Mouse (Mus musculus) limb, embryonic 12.5 days (tissue): ENCODE measurements around the gene Peli2. TPM values are rescaled to one million over a fixed set of nuclear protein-coding genes. Genes with fewer than 3 reads are reported as not detected.

Experiments
- ATAC-seq: fragments of 200-750 bp; cut with Nextera tagmentation; 2 replicates; pipeline ENCODE4 v1.8.0; 2017; ENCODE audit warnings: low read depth, moderate TSS enrichment; ENCODE audit not compliant: insufficient number of reproducible peaks, insufficient read depth, low FRiP score, low TSS enrichment
- H3K27ac ChIP-seq: fragments of 300-500 bp; sonication (generic); 2 replicates; pipeline ENCODE4 v1.5.1; 2016; ENCODE audit warnings: mild to moderate bottlenecking, moderate library complexity
- H3K27me3 ChIP-seq: fragments of 300-500 bp; sonication (generic); 2 replicates; pipeline ENCODE4 v1.6.1; 2016; ENCODE audit warnings: mild to moderate bottlenecking, moderate library complexity
- H3K36me3 ChIP-seq: fragments of 300-500 bp; sonication (generic); 2 replicates; pipeline ENCODE4 v1.6.1; 2016; ENCODE audit warnings: mild to moderate bottlenecking, moderate library complexity
- H3K4me1 ChIP-seq: fragments of 300-500 bp; sonication (generic); replicated peaks from 2 replicates; pipeline ENCODE4 v1.6.1; 2016
- H3K4me2 ChIP-seq: fragments of 300-500 bp; sonication (generic); 2 replicates; pipeline ENCODE4 v1.6.1; 2016; ENCODE audit warnings: mild to moderate bottlenecking, moderate library complexity
- H3K4me3 ChIP-seq: fragments of 300-500 bp; sonication (generic); replicated peaks from 2 replicates; pipeline ENCODE4 v1.5.1; 2016; ENCODE audit warnings: mild to moderate bottlenecking
- H3K9ac ChIP-seq: fragments of 300-500 bp; sonication (generic); replicated peaks from 2 replicates; pipeline ENCODE4 v1.6.1; 2016; ENCODE audit warnings: mild to moderate bottlenecking, moderate library complexity
- H3K9me3 ChIP-seq: fragments of 300-500 bp; sonication (generic); 2 replicates; pipeline ENCODE4 v1.6.1; 2016; ENCODE audit warnings: mild to moderate bottlenecking, moderate library complexity
- WGBS: fragments of 180-500 bp; shearing (Covaris S2); methylation state at CpG from one replicate; pipeline ENCODE4 v1.1.7; 2016; 5-methylcytosine and 5-hydroxymethylcytosine counted together
- polyA plus RNA-seq: library from polyadenylated mRNA; unstranded; fragments of >200 nt; fragmentation: Nextera tagmentation; extraction: Ambion mirVana; gene quantifications from 2 replicates; pipeline ENCODE4 v1.2.1, GENCODE M21; 2016

The Peli2 gene
- polyA plus RNA-seq, 1 experiment from 2014 or later: 12.3 TPM

GRCm38 (mm10) chr14:48224203-48224602 is 103.6 kb downstream of the Peli2 start:
- peaks cover 7% of the 10 kb centered on the region; the same call in 1 of the 2 replicates for H3K36me3 ChIP-seq
- H3K27ac ChIP-seq: no peak overlapping the region
- no peak overlapping the region for H3K4me2 ChIP-seq
- WGBS: 88% methylated on average over 1 of the region's 1 CpGs
- no peaks in the 10 kb centered on the region for H3K27me3 ChIP-seq
- peaks cover 11% of the 10 kb centered on the region; the same call in 1 of the 2 replicates for H3K4me1 ChIP-seq
- no peak overlapping the region for H3K9ac ChIP-seq
- no peak overlapping the region for H3K4me3 ChIP-seq
- H3K9me3 ChIP-seq: no peaks in the 10 kb centered on the region
- no peak for ATAC-seq

- H3K36me3 ChIP-seq: peaks cover 7% of the 10 kb centered on the region; the same call in 1 of the 2 replicates
- H3K27ac ChIP-seq: 0 out of 2 replicates have a peak overlapping the region, but pooled peaks have one; percentile 2
- H3K9me3 ChIP-seq: no peaks in the 10 kb centered on the region
- peaks cover 11% of the 10 kb centered on the region; the same call in 1 of the 2 replicates for H3K4me1 ChIP-seq
- H3K27me3 ChIP-seq: no peaks in the 10 kb centered on the region
- H3K4me3 ChIP-seq: no peak overlapping the region
- no peak for ATAC-seq
- no peak overlapping the region for H3K4me2 ChIP-seq
- WGBS: 58% methylated on average over 5 of the region's 5 CpGs
- no peak overlapping the region for H3K9ac ChIP-seq
Observed at GRCm38 (mm10) chr14:48224861-48225300, 104.3 kb downstream of the Peli2 start.

GRCm38 (mm10) chr14:48225810-48226446 is 105.3 kb downstream of the Peli2 start:
- H3K27me3 ChIP-seq: no peaks in the 10 kb centered on the region
- H3K9me3 ChIP-seq: no peaks in the 10 kb centered on the region
- peaks cover 11% of the 10 kb centered on the region; the same call in 1 of the 2 replicates for H3K4me1 ChIP-seq
- H3K4me3 ChIP-seq: no peak overlapping the region
- peaks cover 7% of the 10 kb centered on the region; the same call in 1 of the 2 replicates for H3K36me3 ChIP-seq
- H3K27ac ChIP-seq: no peak overlapping the region
- 69% methylated on average over 7 of the region's 7 CpGs for WGBS
- H3K9ac ChIP-seq: no peak overlapping the region
- H3K4me2 ChIP-seq: no peak overlapping the region
- no peak for ATAC-seq

- WGBS: 93% methylated on average over 10 of the region's 10 CpGs
- Histone ChIP-seq H3K4me2 (no peak overlapping the region), H3K27me3 (no peaks in the 10 kb centered on the region), H3K9ac (no peak overlapping the region), H3K36me3 (peaks cover 7% of the 10 kb centered on the region; the same call in 1 of the 2 replicates), H3K4me3 (no peak overlapping the region), H3K9me3 (no peaks in the 10 kb centered on the region), H3K27ac (no peak overlapping the region), H3K4me1 (peaks cover 11% of the 10 kb centered on the region; the same call in 1 of the 2 replicates)
- no peak for ATAC-seq
Observed at GRCm38 (mm10) chr14:48226759-48227158, 106.1 kb downstream of the Peli2 start.

GRCm38 (mm10) chr14:48234785-48235519 is 114.3 kb downstream of the Peli2 start:
- no peak overlapping the region for H3K27ac ChIP-seq
- H3K27me3 ChIP-seq: no peaks in the 10 kb centered on the region
- no peaks in the 10 kb centered on the region for H3K9me3 ChIP-seq
- no peak overlapping the region for H3K9ac ChIP-seq
- 83% methylated on average over 20 of the region's 20 CpGs for WGBS
- H3K4me3 ChIP-seq: no peak overlapping the region
- no peaks in the 10 kb centered on the region for H3K36me3 ChIP-seq
- ATAC-seq: no peak
- no peak overlapping the region for H3K4me2 ChIP-seq
- H3K4me1 ChIP-seq: peaks cover 13% of the 10 kb centered on the region

- no peak for ATAC-seq
- no peak overlapping the region for H3K4me2 ChIP-seq
- H3K36me3 ChIP-seq: peaks cover 16% of the 10 kb centered on the region; the same call in 1 of the 2 replicates
- H3K9me3 ChIP-seq: no peaks in the 10 kb centered on the region
- H3K27ac ChIP-seq: no peak overlapping the region
- no peaks in the 10 kb centered on the region for H3K27me3 ChIP-seq
- peaks cover 11% of the 10 kb centered on the region for H3K4me1 ChIP-seq
- no peak overlapping the region for H3K4me3 ChIP-seq
- 80% methylated on average over 7 of the region's 7 CpGs for WGBS
- no peak overlapping the region for H3K9ac ChIP-seq
Observed at GRCm38 (mm10) chr14:48241335-48241734, 120.7 kb downstream of the Peli2 start.

- no peak overlapping the region for H3K9ac ChIP-seq
- WGBS: 76% methylated on average over 3 of the region's 3 CpGs
- ATAC-seq: no peak
- no peak overlapping the region for H3K27ac ChIP-seq
- no peak overlapping the region for H3K4me2 ChIP-seq
- no peaks in the 10 kb centered on the region for H3K9me3 ChIP-seq
- peaks cover 16% of the 10 kb centered on the region; the same call in 1 of the 2 replicates for H3K36me3 ChIP-seq
- H3K4me3 ChIP-seq: no peak overlapping the region
- no peaks in the 10 kb centered on the region for H3K27me3 ChIP-seq
- H3K4me1 ChIP-seq: peaks cover 9% of the 10 kb centered on the region
Observed at GRCm38 (mm10) chr14:48246236-48246635, 125.6 kb downstream of the Peli2 start.

- no peak for ATAC-seq
- 95% methylated on average over 9 of the region's 9 CpGs for WGBS
- no peaks in the 10 kb centered on the region for H3K9me3 ChIP-seq
- H3K4me1 ChIP-seq: peaks cover 12% of the 10 kb centered on the region
- H3K4me3 ChIP-seq: no peak overlapping the region
- H3K36me3 ChIP-seq: peaks cover 17% of the 10 kb centered on the region
- H3K27ac ChIP-seq: no peak overlapping the region
- H3K9ac ChIP-seq: no peak overlapping the region
- H3K27me3 ChIP-seq: no peaks in the 10 kb centered on the region
- H3K4me2 ChIP-seq: no peak overlapping the region
Observed at GRCm38 (mm10) chr14:48246963-48247362, 126.3 kb downstream of the Peli2 start.

- Histone ChIP-seq H3K27ac (no peak overlapping the region), H3K9me3 (no peaks in the 10 kb centered on the region), H3K4me1 (peaks cover 12% of the 10 kb centered on the region), H3K4me3 (no peak overlapping the region), H3K27me3 (no peaks in the 10 kb centered on the region), H3K4me2 (no peak overlapping the region), H3K9ac (no peak overlapping the region), H3K36me3 (peaks cover 31% of the 10 kb centered on the region)
- no peak for ATAC-seq
- WGBS: 93% methylated on average over 2 of the region's 2 CpGs
Observed at GRCm38 (mm10) chr14:48249459-48249858, 128.8 kb downstream of the Peli2 start.

GRCm38 (mm10) chr14:48249909-48250308 is 129.3 kb downstream of the Peli2 start:
- H3K27me3 ChIP-seq: no peaks in the 10 kb centered on the region
- no peak overlapping the region for H3K27ac ChIP-seq
- no peak overlapping the region for H3K9ac ChIP-seq
- 94% methylated on average over 9 of the region's 9 CpGs for whole genome bisulfite sequencing
- peaks cover 12% of the 10 kb centered on the region for H3K4me1 ChIP-seq
- H3K9me3 ChIP-seq: no peaks in the 10 kb centered on the region
- no peak overlapping the region for H3K4me2 ChIP-seq
- no peak overlapping the region for H3K4me3 ChIP-seq
- H3K36me3 ChIP-seq: peaks cover 32% of the 10 kb centered on the region
- ATAC-seq: no peak

- no peaks in the 10 kb centered on the region for H3K9me3 ChIP-seq
- peaks cover 14% of the 10 kb centered on the region for H3K4me1 ChIP-seq
- H3K4me2 ChIP-seq: no peak overlapping the region
- H3K9ac ChIP-seq: no peak overlapping the region
- ATAC-seq: no peak
- peaks cover 41% of the 10 kb centered on the region for H3K36me3 ChIP-seq
- H3K27me3 ChIP-seq: no peaks in the 10 kb centered on the region
- no peak overlapping the region for H3K27ac ChIP-seq
- no peak overlapping the region for H3K4me3 ChIP-seq
- WGBS: 53% methylated on average over 9 of the region's 9 CpGs
Observed at GRCm38 (mm10) chr14:48251381-48251979, 130.9 kb downstream of the Peli2 start.
